ENCODE assay signal across 8 mouse cellular contexts in the genomic region with DNA sequence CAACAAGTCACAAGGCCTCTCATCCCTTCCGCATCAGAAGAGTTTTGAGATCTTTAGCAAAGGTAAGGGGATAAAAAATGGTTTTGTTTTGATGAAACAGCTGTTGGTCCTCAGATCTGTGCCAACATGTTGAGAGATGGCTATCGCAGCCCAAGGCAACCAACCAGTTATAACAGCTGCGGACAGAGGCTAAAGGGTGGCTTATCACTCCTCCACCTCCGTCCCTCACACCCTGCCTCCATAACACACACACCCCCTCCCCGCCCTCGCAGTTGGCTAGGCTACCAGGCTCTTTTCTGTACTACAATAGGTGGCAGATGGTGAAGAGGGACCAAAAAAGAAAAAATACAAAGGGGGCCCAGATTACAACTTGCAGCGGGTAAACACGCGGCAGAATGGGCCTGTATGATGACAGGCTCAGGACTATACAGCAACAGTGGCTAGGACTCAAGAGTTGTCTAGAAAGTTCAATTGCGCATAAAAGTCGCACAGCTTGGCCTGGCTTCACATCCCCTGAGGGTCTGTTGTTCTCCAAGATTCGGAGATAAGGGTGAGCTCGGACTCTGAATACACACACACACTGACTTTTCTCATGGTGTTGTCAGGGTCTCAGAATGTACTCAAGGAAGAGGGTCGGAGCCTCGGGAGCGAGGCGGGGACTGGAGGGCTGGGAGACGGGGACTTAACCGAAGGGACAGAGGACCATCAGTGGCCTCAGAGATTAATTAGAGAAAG. TPM values are rescaled to one million over a fixed set of nuclear protein-coding genes. Genes with fewer than 3 reads are reported as not detected.
DNase-seq lines count a peak whose midpoint lies in the region; ATAC-seq and TF ChIP-seq lines count a peak whose summit lies in the region.

No protein-coding gene starts in this region.

- peak overlapping the region; percentile 80 for H3K27ac ChIP-seq in heart, postnatal 0 days (ENCODE audit: low read depth)
- no peak overlapping the region; the same call in 1 of the 2 replicates for H3K27ac ChIP-seq in limb, embryonic 13.5 days
- H3K27ac ChIP-seq in midbrain, embryonic 14.5 days (replicated peaks; ENCODE audit: low read depth, low read length) = peak overlapping the region; percentile 86

- WGBS in heart, postnatal 0 days = 1% methylated on average over 19 of the region's 19 CpGs
- WGBS in limb, embryonic 13.5 days = 12% methylated on average over 19 of the region's 19 CpGs
- WGBS in midbrain, embryonic 14.5 days = 5% methylated on average over 19 of the region's 19 CpGs

- H3K4me1 ChIP-seq in heart, postnatal 0 days (ENCODE audit: control insufficient read depth, insufficient read depth) = peaks cover 55% of the 10 kb centered on the region
- H3K4me1 ChIP-seq in limb, embryonic 13.5 days = peaks cover 63% of the 10 kb centered on the region
- peaks cover 48% of the 10 kb centered on the region for H3K4me1 ChIP-seq in midbrain, embryonic 14.5 days (ENCODE audit: control insufficient read depth, insufficient read depth, low read length)

- no peak for TF ChIP-seq CTCF in heart, postnatal 0 days (IDR thresholded peaks at IDR 0.05; ENCODE audit: low read depth)

- H3K9me3 ChIP-seq in heart, postnatal 0 days (replicated peaks; ENCODE audit: control insufficient read depth, low read length) = no peaks in the 10 kb centered on the region
- no peaks in the 10 kb centered on the region for H3K9me3 ChIP-seq in limb, embryonic 13.5 days
- no peaks in the 10 kb centered on the region for H3K9me3 ChIP-seq in midbrain, embryonic 14.5 days (ENCODE audit: control insufficient read depth, low read length)

- no peak for ATAC-seq in heart, postnatal 0 days (ENCODE audit: insufficient read depth, low read depth)
- no peak for ATAC-seq in limb, embryonic 13.5 days (ENCODE audit: low FRiP score, low read depth)
- peak; percentile 12; the same call in 1 of the 2 replicates for ATAC-seq in midbrain, embryonic 14.5 days (ENCODE audit: low FRiP score, low TSS enrichment)

- H3K36me3 ChIP-seq in heart, postnatal 0 days (replicated peaks; ENCODE audit: control insufficient read depth, insufficient read depth, low read length) = peaks cover 28% of the 10 kb centered on the region
- peaks cover 20% of the 10 kb centered on the region for H3K36me3 ChIP-seq in limb, embryonic 13.5 days
- no peaks in the 10 kb centered on the region; the same call in 1 of the 2 replicates for H3K36me3 ChIP-seq in midbrain, embryonic 14.5 days (ENCODE audit: control insufficient read depth, insufficient read depth, low read length)

- H3K27me3 ChIP-seq in heart, postnatal 0 days (ENCODE audit: control insufficient read depth, insufficient read depth, low read length) = no peaks in the 10 kb centered on the region
- no peaks in the 10 kb centered on the region for H3K27me3 ChIP-seq in limb, embryonic 13.5 days
- no peaks in the 10 kb centered on the region for H3K27me3 ChIP-seq in midbrain, embryonic 14.5 days (ENCODE audit: control insufficient read depth, insufficient read depth, low read length)

- H3K9ac ChIP-seq in heart, postnatal 0 days (replicated peaks; ENCODE audit: low read depth, low read length) = peak overlapping the region; percentile 85
- peak overlapping the region; percentile 89 for H3K9ac ChIP-seq in limb, embryonic 13.5 days
- peak overlapping the region; percentile 77 for H3K9ac ChIP-seq in midbrain, embryonic 14.5 days (replicated peaks; ENCODE audit: low read length)

- peak; percentile 68 to 74 for DNase-seq in urinary bladder, postnatal 36 days (ENCODE audit: low spot score in 2 of 2)
- DNase-seq in urinary bladder, postnatal 4 days (ENCODE audit: low spot score in 2 of 2) = no peak
- peak; percentile 78 for DNase-seq in cerebellum, adult 9-10 months
- DNase-seq in heart, postnatal 0 days (ENCODE audit: low spot score) = no peak
- no peak for DNase-seq in midbrain, embryonic 14.5 days
- no peak for DNase-seq in right cerebral cortex, postnatal 36 days (ENCODE audit: low spot score in 2 of 2)
- DNase-seq in urinary bladder, postnatal 10 days (ENCODE audit: low spot score) = no peak

- TF ChIP-seq EP300 in heart, postnatal 0 days (IDR thresholded peaks at IDR 0.05; ENCODE audit: low read depth) = no peak

- peak overlapping the region; percentile 68 for H3K4me3 ChIP-seq in heart, postnatal 0 days (ENCODE audit: low read depth, low read length)
- peak overlapping the region; percentile 70 for H3K4me3 ChIP-seq in limb, embryonic 13.5 days
- peak overlapping the region; percentile 69 for H3K4me3 ChIP-seq in midbrain, embryonic 14.5 days (replicated peaks; ENCODE audit: low read depth, low read length)

- peak overlapping the region; percentile 77 for H3K4me2 ChIP-seq in heart, postnatal 0 days (ENCODE audit: low read depth, low read length)
- H3K4me2 ChIP-seq in limb, embryonic 13.5 days (replicated peaks) = peak overlapping the region; percentile 90
- H3K4me2 ChIP-seq in midbrain, embryonic 14.5 days (ENCODE audit: low read length) = peak overlapping the region; percentile 69

RNA-seq across cellular contexts. Expression of gene Btg2, which starts 0.7 kb away (rescaled TPM):
- total RNA-seq in heart, postnatal 0 days (2014; rRNA removed; ENCODE audit: low replicate concordance) = 46.8 and 52.9 TPM in 2 replicates
- 27.4 and 33.7 TPM in 2 replicates for polyA plus RNA-seq in heart, postnatal 0 days (2015; fragmentation: Nextera tagmentation; extraction: Ambion mirVana)
- 27.1 and 28.2 TPM in 2 replicates for polyA plus RNA-seq in limb, embryonic 13.5 days (2015; fragmentation: Nextera tagmentation; extraction: Ambion mirVana)
- 34.2 and 61.1 TPM in 2 replicates for polyA plus RNA-seq in midbrain, embryonic 14.5 days (2014; fragmentation: Nextera tagmentation; extraction: Ambion mirVana)

RNA-seq across cellular contexts. Expression of gene Chit1, which starts 32.8 kb away (rescaled TPM):
- total RNA-seq in heart, postnatal 0 days (2014; rRNA removed; ENCODE audit: low replicate concordance) = 0.76 and 1.5 TPM in 2 replicates
- 0.19 and 0.30 TPM in 2 replicates for polyA plus RNA-seq in heart, postnatal 0 days (2015; fragmentation: Nextera tagmentation; extraction: Ambion mirVana)
- polyA plus RNA-seq in limb, embryonic 13.5 days (2015; fragmentation: Nextera tagmentation; extraction: Ambion mirVana) = 0.17 and 0.26 TPM in 2 replicates
- 0.26 TPM in 1 of 2 replicates, not detected in the other for polyA plus RNA-seq in midbrain, embryonic 14.5 days (2014; fragmentation: Nextera tagmentation; extraction: Ambion mirVana)

RNA-seq across cellular contexts. Expression of gene Fmod, which starts 41.2 kb away (rescaled TPM):
- 11.2 and 12.5 TPM in 2 replicates for total RNA-seq in heart, postnatal 0 days (2014; rRNA removed; ENCODE audit: low replicate concordance)
- 7.7 and 8.9 TPM in 2 replicates for polyA plus RNA-seq in heart, postnatal 0 days (2015; fragmentation: Nextera tagmentation; extraction: Ambion mirVana)
- 42.1 and 48.5 TPM in 2 replicates for polyA plus RNA-seq in limb, embryonic 13.5 days (2015; fragmentation: Nextera tagmentation; extraction: Ambion mirVana)
- 0.31 and 6.4 TPM in 2 replicates for polyA plus RNA-seq in midbrain, embryonic 14.5 days (2014; fragmentation: Nextera tagmentation; extraction: Ambion mirVana)

Comparison
In these comparisons a context has a peak if more than half of its experiments do, and no peak if none do; other contexts are left out.
1. DNase-seq: peak in urinary bladder, postnatal 36 days (2 of 2) and cerebellum, adult 9-10 months (single experiment); none in urinary bladder, postnatal 4 days (0 of 2), heart, postnatal 0 days (single experiment), midbrain, embryonic 14.5 days (single experiment), right cerebral cortex, postnatal 36 days (0 of 2) and urinary bladder, postnatal 10 days (single experiment).
2. Peak in every context shown above with its lines, with median percentiles within 50 percentile points of each other: H3K4me2 ChIP-seq, H3K4me3 ChIP-seq and H3K9ac ChIP-seq.